8 mouse cellular contexts compared by ENCODE assay signal in genomic region chr16:90143760-90144516, GRCm38 (mm10). TPM values are rescaled to one million over a fixed set of nuclear protein-coding genes. Genes with fewer than 3 reads are reported as not detected.
A peak's percentile ranks its signal among the peaks of the same experiment; 100 is the strongest.
DNase-seq lines count a peak whose midpoint lies in the region; ATAC-seq and TF ChIP-seq lines count a peak whose summit lies in the region.

Tiam1 (minus strand) TSS chr16:90143769.

- H3K9me3 ChIP-seq in G1E (replicated peaks), result peaks cover 34% of the 10 kb centered on the region
- H3K9me3 ChIP-seq in forebrain, embryonic 14.5 days (replicated peaks; ENCODE audit: control insufficient read depth, low read length), result no peaks in the 10 kb centered on the region
- no peaks in the 10 kb centered on the region for H3K9me3 ChIP-seq in liver, embryonic 16.5 days (replicated peaks; ENCODE audit: control insufficient read depth, low read length)
- no peaks in the 10 kb centered on the region for H3K9me3 ChIP-seq in neural tube, embryonic 12.5 days
- no peaks in the 10 kb centered on the region for H3K9me3 ChIP-seq in stomach, postnatal 0 days (ENCODE audit: control insufficient read depth, low read length)

- H3K4me1 ChIP-seq in G1E (ENCODE audit: insufficient read depth, low read depth, low read length), result peaks cover 16% of the 10 kb centered on the region
- H3K4me1 ChIP-seq in forebrain, embryonic 14.5 days (ENCODE audit: control insufficient read depth, insufficient read depth, low read length), result peaks cover 6% of the 10 kb centered on the region
- peaks cover 23% of the 10 kb centered on the region for H3K4me1 ChIP-seq in liver, embryonic 16.5 days (ENCODE audit: control insufficient read depth, low read depth, low read length)
- H3K4me1 ChIP-seq in neural tube, embryonic 12.5 days, result peaks cover 28% of the 10 kb centered on the region
- H3K4me1 ChIP-seq in stomach, postnatal 0 days (replicated peaks; ENCODE audit: control insufficient read depth, insufficient read depth), result no peaks in the 10 kb centered on the region

- DNase-seq in G1E (ENCODE audit: low spot score), result peak; percentile 87
- DNase-seq in cerebellum, adult 11-12 months, result peak; percentile 99
- DNase-seq in forebrain, embryonic 14.5 days (ENCODE audit: low spot score), result peak; percentile 99
- peak; percentile 95 to 97 for DNase-seq in heart, postnatal 14 days
- peak; percentile 95 for DNase-seq in large intestine, adult 2 months (ENCODE audit: low read depth, low spot score)
- DNase-seq in stomach, postnatal 0 days (ENCODE audit: low spot score), result peak; percentile 97

- H3K4me3 ChIP-seq in G1E (ENCODE audit: low read depth, low read length), result peak within 1 kb of the TSS; percentile 71
- H3K4me3 ChIP-seq in forebrain, embryonic 14.5 days (ENCODE audit: low read depth, low read length), result peak within 1 kb of the TSS; percentile 72
- H3K4me3 ChIP-seq in liver, embryonic 16.5 days (ENCODE audit: low read depth, low read length), result peak within 1 kb of the TSS; percentile 82
- peak within 1 kb of the TSS; percentile 52 for H3K4me3 ChIP-seq in neural tube, embryonic 12.5 days
- peak within 1 kb of the TSS; percentile 59 for H3K4me3 ChIP-seq in stomach, postnatal 0 days (ENCODE audit: low read depth, low read length)

- under 1% methylated on average over 58 of the region's 64 CpGs for WGBS in forebrain, embryonic 14.5 days
- under 1% methylated on average over 64 of the region's 64 CpGs for WGBS in large intestine, adult 2 months
- under 1% methylated on average over 64 of the region's 64 CpGs for WGBS in liver, embryonic 16.5 days (ENCODE audit: insufficient replicate concordance)
- WGBS in neural tube, embryonic 12.5 days, result under 1% methylated on average over 64 of the region's 64 CpGs
- under 1% methylated on average over 61 of the region's 64 CpGs for WGBS in stomach, postnatal 0 days

- peak within 1 kb of the TSS; percentile 94 for H3K27ac ChIP-seq in forebrain, embryonic 14.5 days (ENCODE audit: low read depth, low read length)
- peak within 1 kb of the TSS; percentile 60 for H3K27ac ChIP-seq in liver, embryonic 16.5 days (ENCODE audit: low read length)
- peak within 1 kb of the TSS; percentile 71 for H3K27ac ChIP-seq in neural tube, embryonic 12.5 days
- peak within 1 kb of the TSS; percentile 75 for H3K27ac ChIP-seq in stomach, postnatal 0 days (replicated peaks)

- ATAC-seq in G1E (ENCODE audit: extremely low read depth, insufficient number of reproducible peaks, low FRiP score, poor library complexity, severe bottlenecking), result peak; percentile 16
- peak; percentile 98 for ATAC-seq in forebrain, embryonic 14.5 days
- ATAC-seq in liver, embryonic 16.5 days (ENCODE audit: low read depth), result peak; percentile 96
- ATAC-seq in neural tube, embryonic 12.5 days (ENCODE audit: low FRiP score, low read depth), result peak; percentile 96
- peak; percentile 98 for ATAC-seq in stomach, postnatal 0 days (ENCODE audit: low FRiP score, low TSS enrichment)

- intact Hi-C loops in heart, postnatal 14 days (cut with DNase I), result loop anchor here (5.0 kb wide), 1 partner anchor 72 kb away; no protein-coding TSS in a partner anchor

- H3K4me2 ChIP-seq in forebrain, embryonic 14.5 days (ENCODE audit: low read length), result peak within 1 kb of the TSS; percentile 74
- H3K4me2 ChIP-seq in liver, embryonic 16.5 days (ENCODE audit: low read depth, low read length), result peak within 1 kb of the TSS; percentile 100
- peak within 1 kb of the TSS; percentile 91 for H3K4me2 ChIP-seq in neural tube, embryonic 12.5 days (replicated peaks)
- H3K4me2 ChIP-seq in stomach, postnatal 0 days (replicated peaks; ENCODE audit: low read depth), result peak within 1 kb of the TSS; percentile 97

- no peaks in the 10 kb centered on the region for H3K36me3 ChIP-seq in G1E (replicated peaks)
- no peaks in the 10 kb centered on the region for H3K36me3 ChIP-seq in forebrain, embryonic 14.5 days (ENCODE audit: control insufficient read depth, insufficient read depth, low read length)
- no peaks in the 10 kb centered on the region for H3K36me3 ChIP-seq in liver, embryonic 16.5 days (ENCODE audit: control insufficient read depth, insufficient read depth)
- no peaks in the 10 kb centered on the region for H3K36me3 ChIP-seq in neural tube, embryonic 12.5 days
- no peaks in the 10 kb centered on the region for H3K36me3 ChIP-seq in stomach, postnatal 0 days (ENCODE audit: control insufficient read depth, insufficient read depth, low read length)

- H3K27me3 ChIP-seq in G1E (ENCODE audit: insufficient read depth, low read length), result peaks cover 9% of the 10 kb centered on the region; the same call in 1 of the 2 replicates
- no peaks in the 10 kb centered on the region for H3K27me3 ChIP-seq in forebrain, embryonic 14.5 days (replicated peaks; ENCODE audit: control insufficient read depth, insufficient read depth, low read length)
- peaks cover 17% of the 10 kb centered on the region for H3K27me3 ChIP-seq in liver, embryonic 16.5 days (ENCODE audit: control insufficient read depth, insufficient read depth, low read depth, low read length)
- no peaks in the 10 kb centered on the region for H3K27me3 ChIP-seq in neural tube, embryonic 12.5 days (replicated peaks)
- H3K27me3 ChIP-seq in stomach, postnatal 0 days (ENCODE audit: control insufficient read depth, insufficient read depth, low read length), result no peaks in the 10 kb centered on the region

- peak within 1 kb of the TSS; percentile 86 for H3K9ac ChIP-seq in forebrain, embryonic 14.5 days (ENCODE audit: low read length)
- H3K9ac ChIP-seq in liver, embryonic 16.5 days (ENCODE audit: low read depth, low read length), result peak within 1 kb of the TSS; percentile 75
- H3K9ac ChIP-seq in neural tube, embryonic 12.5 days, result peak within 1 kb of the TSS; percentile 82
- peak within 1 kb of the TSS; percentile 61 for H3K9ac ChIP-seq in stomach, postnatal 0 days (ENCODE audit: low read length)

- no peak for TF ChIP-seq EP300 in stomach, postnatal 0 days (optimal IDR thresholded peaks at IDR 0.05)

- no peak for TF ChIP-seq CTCF in G1E (IDR thresholded peaks at IDR 0.05; ENCODE audit: low read depth, low read length)
- TF ChIP-seq CTCF in stomach, postnatal 0 days (IDR thresholded peaks at IDR 0.05; ENCODE audit: low read depth), result peak; percentile 66

RNA-seq across cellular contexts. Expression of gene Tiam1, which starts in this region (rescaled TPM):
- total RNA-seq in G1E (2014; fragmentation: Nextera tagmentation), result 1.4 and 1.8 TPM in 2 replicates
- 4.9 and 5.3 TPM in 2 replicates for total RNA-seq in G1E (2017)
- 2.9 and 3.0 TPM in 2 replicates for polyA plus RNA-seq in G1E (2012)
- polyA plus RNA-seq in forebrain, embryonic 14.5 days (2014; fragmentation: Nextera tagmentation; extraction: Ambion mirVana), result 22.4 and 31.9 TPM in 2 replicates
- total RNA-seq in heart, postnatal 14 days (2021), result 1 to 10 TPM; 6.1 to 7.6 TPM
- polyA plus RNA-seq in large intestine, adult 2 months (2012; rRNA removed), result 2.8 and 3.3 TPM in 2 replicates
- polyA plus RNA-seq in liver, embryonic 16.5 days (2015; fragmentation: Nextera tagmentation; extraction: Ambion mirVana), result 2.8 and 4.2 TPM in 2 replicates
- 15.7 and 22.2 TPM in 2 replicates for polyA plus RNA-seq in neural tube, embryonic 12.5 days (2016; fragmentation: Nextera tagmentation; extraction: Ambion mirVana)
- polyA plus RNA-seq in stomach, postnatal 0 days (2015; fragmentation: Nextera tagmentation; extraction: Ambion mirVana), result 18.4 and 18.8 TPM in 2 replicates

Comparison
In these comparisons a context has a peak if more than half of its experiments do, and no peak if none do; other contexts are left out.
1. Peak in every context shown above with its lines: DNase-seq, ATAC-seq, H3K4me3 ChIP-seq and H3K27ac ChIP-seq.
2. ATAC-seq: peak in every context shown above with its lines; median percentile 98 in forebrain, embryonic 14.5 days; 98 in stomach, postnatal 0 days; 96 in liver, embryonic 16.5 days; 96 in neural tube, embryonic 12.5 days; 16 in G1E.